Mouse (Mus musculus): ENCODE data around the gene Zfp646.
A peak's percentile ranks its signal among the peaks of the same experiment; 100 is the strongest.

Gene Zfp646

GRCm38 (mm10) chr7:127922451-127923275, 46.6 kb downstream of the Zfp646 start:
- DNase-seq, result no peak

- DNase-seq, result no peak
Measured at GRCm38 (mm10) chr7:127923714-127924113, 47.7 kb downstream of the Zfp646 start.

GRCm38 (mm10) chr7:127925252-127925651, 49.2 kb downstream of the Zfp646 start:
- DNase-seq, result no peak

- DNase-seq, result no peak
Measured at GRCm38 (mm10) chr7:127926066-127926465, 50.0 kb downstream of the Zfp646 start.

GRCm38 (mm10) chr7:127926846-127927245, 50.8 kb downstream of the Zfp646 start:
- DNase-seq, result no peak

GRCm38 (mm10) chr7:127927726-127928125, 51.7 kb downstream of the Zfp646 start:
- DNase-seq, result no peak

- DNase-seq, result no peak
Measured at GRCm38 (mm10) chr7:127928596-127928995, 52.6 kb downstream of the Zfp646 start.

GRCm38 (mm10) chr7:127929923-127930322, 53.9 kb downstream of the Zfp646 start, which contains the start of gene Prss8:
Gene Prss8 (minus strand): TSS chr7:127930104.
- no peak for DNase-seq

GRCm38 (mm10) chr7:127930636-127931035, 54.6 kb downstream of the Zfp646 start:
- no peak for DNase-seq

- no peak for DNase-seq
Measured at GRCm38 (mm10) chr7:127931351-127932135, 55.5 kb downstream of the Zfp646 start.

- no peak for DNase-seq
Measured at GRCm38 (mm10) chr7:127932273-127933031, 56.4 kb downstream of the Zfp646 start.

GRCm38 (mm10) chr7:127934075-127934474, 58.1 kb downstream of the Zfp646 start:
- DNase-seq, result no peak

GRCm38 (mm10) chr7:127935028-127935722, 59.2 kb downstream of the Zfp646 start:
- DNase-seq, result peak; percentile 96
